Comparison of ENCODE assay signal across 8 mouse cellular contexts in genomic region chr1:88701870-88702661, GRCm38 (mm10). TPM values are rescaled to one million over a fixed set of nuclear protein-coding genes. Genes with fewer than 3 reads are reported as not detected.
DNase-seq lines count a peak whose midpoint lies in the region; ATAC-seq and TF ChIP-seq lines count a peak whose summit lies in the region.

Gene Arl4c (minus strand): TSS chr1:88702221.

- H3K27ac ChIP-seq in embryonic facial prominence, embryonic 13.5 days: peak within 1 kb of the TSS; percentile 89
- peak within 1 kb of the TSS; percentile 87 for H3K27ac ChIP-seq in limb, embryonic 15.5 days
- peak within 1 kb of the TSS; percentile 99 for H3K27ac ChIP-seq in midbrain, embryonic 16.5 days (ENCODE audit: low read length)
- peak within 1 kb of the TSS; percentile 94 for H3K27ac ChIP-seq in spleen, adult 2 months (ENCODE audit: insufficient read depth, low read length)

- no peak for TF ChIP-seq CTCF in spleen, adult 2 months (IDR thresholded peaks at IDR 0.05; ENCODE audit: extremely low read depth, insufficient read depth, insufficient read length, insufficient replicate concordance)

- H3K9ac ChIP-seq in embryonic facial prominence, embryonic 13.5 days: peak within 1 kb of the TSS; percentile 88
- peak within 1 kb of the TSS; percentile 73 for H3K9ac ChIP-seq in limb, embryonic 15.5 days
- peak within 1 kb of the TSS; percentile 99 for H3K9ac ChIP-seq in midbrain, embryonic 16.5 days (ENCODE audit: low read depth, low read length)

- WGBS in embryonic facial prominence, embryonic 13.5 days: 1% methylated on average over 90 of the region's 91 CpGs
- WGBS in limb, embryonic 15.5 days: 1% methylated on average over 90 of the region's 91 CpGs
- under 1% methylated on average over 83 of the region's 91 CpGs for WGBS in midbrain, embryonic 16.5 days
- WGBS in spleen, adult 2 months: under 1% methylated on average over 88 of the region's 91 CpGs

- H3K4me3 ChIP-seq in embryonic facial prominence, embryonic 13.5 days: peak within 1 kb of the TSS; percentile 90
- peak within 1 kb of the TSS; percentile 82 for H3K4me3 ChIP-seq in limb, embryonic 15.5 days
- peak within 1 kb of the TSS; percentile 89 for H3K4me3 ChIP-seq in midbrain, embryonic 16.5 days (ENCODE audit: low read depth, low read length)
- peak within 1 kb of the TSS; percentile 91 for H3K4me3 ChIP-seq in spleen, adult 2 months (ENCODE audit: extremely low read depth, insufficient read depth, insufficient read length)

- ATAC-seq in embryonic facial prominence, embryonic 13.5 days (ENCODE audit: insufficient number of reproducible peaks, insufficient read depth, low FRiP score, low TSS enrichment, low read depth): peak; percentile 83
- peak; percentile 87 for ATAC-seq in limb, embryonic 15.5 days (ENCODE audit: insufficient number of reproducible peaks, low FRiP score, low TSS enrichment, low read depth)
- ATAC-seq in midbrain, embryonic 16.5 days: peak; percentile 85

- peaks cover 31% of the 10 kb centered on the region for H3K4me1 ChIP-seq in embryonic facial prominence, embryonic 13.5 days
- H3K4me1 ChIP-seq in limb, embryonic 15.5 days: peaks cover 25% of the 10 kb centered on the region
- H3K4me1 ChIP-seq in midbrain, embryonic 16.5 days (ENCODE audit: control insufficient read depth, insufficient read depth, low read length): peaks cover 24% of the 10 kb centered on the region
- H3K4me1 ChIP-seq in spleen, adult 2 months (ENCODE audit: control insufficient read depth, insufficient read depth, insufficient read length): no peaks in the 10 kb centered on the region; the same call in 1 of the 2 replicates

- H3K9me3 ChIP-seq in embryonic facial prominence, embryonic 13.5 days: no peaks in the 10 kb centered on the region
- no peaks in the 10 kb centered on the region for H3K9me3 ChIP-seq in limb, embryonic 15.5 days
- no peaks in the 10 kb centered on the region for H3K9me3 ChIP-seq in midbrain, embryonic 16.5 days (replicated peaks; ENCODE audit: control insufficient read depth, low read length, poor library complexity, severe bottlenecking)

- DNase-seq in layer of hippocampus, adult 11-12 months (ENCODE audit: low spot score): peak; percentile 80
- DNase-seq in layer of hippocampus, adult 9-10 months (ENCODE audit: low spot score): no peak
- DNase-seq in heart, adult 9 months (ENCODE audit: low spot score in 2 of 2): peak; percentile 90
- peak; percentile 71 for DNase-seq in kidney, adult 9 months
- DNase-seq in spleen, adult 2 months (ENCODE audit: low read depth in 1 of 2, low spot score in 2 of 2): peak; percentile 58 to 75

- 0 out of 2 replicates have a peak, but pooled peaks cover 4% of the 10 kb centered on the region for H3K27me3 ChIP-seq in embryonic facial prominence, embryonic 13.5 days
- 0 out of 2 replicates have a peak, but pooled peaks cover 7% of the 10 kb centered on the region for H3K27me3 ChIP-seq in limb, embryonic 15.5 days
- no peaks in the 10 kb centered on the region for H3K27me3 ChIP-seq in midbrain, embryonic 16.5 days (ENCODE audit: control insufficient read depth, insufficient read depth, low read depth, low read length)
- no peaks in the 10 kb centered on the region for H3K27me3 ChIP-seq in spleen, adult 2 months (ENCODE audit: control insufficient read depth, insufficient read depth, low read length)

- H3K4me2 ChIP-seq in embryonic facial prominence, embryonic 13.5 days: peak within 1 kb of the TSS; percentile 87
- peak within 1 kb of the TSS; percentile 93 for H3K4me2 ChIP-seq in limb, embryonic 15.5 days
- H3K4me2 ChIP-seq in midbrain, embryonic 16.5 days (ENCODE audit: low read length): peak within 1 kb of the TSS; percentile 85

- TF ChIP-seq POLR2A in spleen, adult 2 months (IDR thresholded peaks at IDR 0.05; ENCODE audit: low read depth, low read length): peak; percentile 22

- peaks cover 3% of the 10 kb centered on the region; the same call in 1 of the 2 replicates for H3K36me3 ChIP-seq in embryonic facial prominence, embryonic 13.5 days
- no peaks in the 10 kb centered on the region for H3K36me3 ChIP-seq in limb, embryonic 15.5 days
- 0 out of 2 replicates have a peak, but pooled peaks cover 6% of the 10 kb centered on the region for H3K36me3 ChIP-seq in midbrain, embryonic 16.5 days (ENCODE audit: control insufficient read depth, insufficient read depth, low read length)
- H3K36me3 ChIP-seq in spleen, adult 2 months (ENCODE audit: control insufficient read depth, insufficient read depth, low read length): no peaks in the 10 kb centered on the region

RNA-seq across cellular contexts. Expression of gene Arl4c, which starts in this region (rescaled TPM):
- 11.7 and 11.8 TPM in 2 replicates for polyA plus RNA-seq in embryonic facial prominence, embryonic 13.5 days (2015; fragmentation: Nextera tagmentation; extraction: Ambion mirVana)
- polyA plus RNA-seq in limb, embryonic 15.5 days (2015; fragmentation: Nextera tagmentation; extraction: Ambion mirVana): 5.9 and 7.8 TPM in 2 replicates
- 54.6 and 55.0 TPM in 2 replicates for polyA plus RNA-seq in midbrain, embryonic 16.5 days (2015; fragmentation: Nextera tagmentation; extraction: Ambion mirVana)
- 31.0 and 46.1 TPM in 2 replicates for polyA plus RNA-seq in spleen, adult 2 months (2012; rRNA removed)
